Mouse (Mus musculus): Measurements from ENCODE around the gene Pigw. TPM values are rescaled to one million over a fixed set of nuclear protein-coding genes. Genes with fewer than 3 reads are reported as not detected.

Gene Pigw
- 3.1 and 3.2 TPM in 2 replicates for polyA plus RNA-seq (2014; fragmentation: Nextera tagmentation; extraction: Ambion mirVana)

- peak within 1 kb of the TSS; percentile 82 for H3K4me3 ChIP-seq (ENCODE audit: low read depth, low read length)
- no peaks in the 10 kb centered on the region; the same call in 1 of the 2 replicates for H3K36me3 ChIP-seq (ENCODE audit: control insufficient read depth, insufficient read depth, low read length)
- H3K4me2 ChIP-seq (ENCODE audit: low read depth, severe bottlenecking), result peak within 1 kb of the TSS; percentile 89
- WGBS, result under 1% methylated on average over 67 of the region's 81 CpGs
- H3K27me3 ChIP-seq (ENCODE audit: control insufficient read depth, insufficient read depth, low read length), result no peaks in the 10 kb centered on the region
- peak within 1 kb of the TSS; percentile 83 for H3K27ac ChIP-seq (replicated peaks; ENCODE audit: low read depth, low read length)
- DNase-seq (ENCODE audit: low spot score) (peak; percentile 83), ATAC-seq (ENCODE audit: insufficient number of reproducible peaks, low FRiP score, low TSS enrichment, low read depth) (peak; percentile 88)
- peaks cover 3% of the 10 kb centered on the region; the same call in 1 of the 2 replicates for H3K4me1 ChIP-seq (ENCODE audit: control insufficient read depth, insufficient read depth, low read length)
- H3K9ac ChIP-seq (ENCODE audit: low read length), result peak within 1 kb of the TSS; percentile 86
- no peaks in the 10 kb centered on the region for H3K9me3 ChIP-seq (ENCODE audit: control insufficient read depth, low read length)
Measured at GRCm38 (mm10) chr11:84879772-84880464, at the start of gene Pigw, which contains the start of gene Myo19. Gene Pigw (minus strand): TSS chr11:84880285. Gene Myo19 (plus strand): TSS chr11:84880148.

DNA sequence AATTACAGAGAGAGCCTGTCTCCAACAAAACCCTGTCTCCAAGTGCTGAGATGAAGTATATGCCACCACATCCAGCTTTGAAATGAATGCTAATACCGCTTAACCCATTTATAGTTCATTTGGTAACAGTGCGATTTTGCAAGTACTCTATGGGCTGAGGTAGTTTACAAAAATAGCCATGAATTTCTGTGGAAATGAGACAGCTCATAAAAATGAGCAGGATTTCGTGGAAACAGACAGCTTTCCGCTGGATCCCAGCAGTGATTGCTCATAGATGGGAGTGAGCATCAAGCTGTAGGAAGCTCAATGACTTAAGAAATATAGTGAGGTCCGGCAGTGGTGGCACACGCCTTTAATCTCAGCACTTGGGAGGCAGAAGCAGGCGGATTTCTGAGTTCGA lies 40.9 kb upstream of the Pigw start:
- DNase-seq (ENCODE audit: low spot score), result no peak
- Histone ChIP-seq H3K36me3 (ENCODE audit: control insufficient read depth, insufficient read depth, low read length) (no peaks in the 10 kb centered on the region), H3K27me3 (ENCODE audit: control insufficient read depth, insufficient read depth, low read length) (no peaks in the 10 kb centered on the region), H3K4me1 (ENCODE audit: control insufficient read depth, insufficient read depth, low read length) (no peaks in the 10 kb centered on the region), H3K27ac (replicated peaks; ENCODE audit: low read depth, low read length) (no peak overlapping the region), H3K4me3 (ENCODE audit: low read depth, low read length) (no peak overlapping the region), H3K9ac (ENCODE audit: low read length) (no peak overlapping the region), H3K4me2 (ENCODE audit: low read depth, severe bottlenecking) (no peak overlapping the region), H3K9me3 (ENCODE audit: control insufficient read depth, low read length) (no peaks in the 10 kb centered on the region)
- no peak for ATAC-seq (ENCODE audit: insufficient number of reproducible peaks, low FRiP score, low TSS enrichment, low read depth)
- WGBS, result 87% methylated on average over 8 of the region's 8 CpGs

- no peak for ATAC-seq (ENCODE audit: insufficient number of reproducible peaks, low FRiP score, low TSS enrichment, low read depth)
Measured at GRCm38 (mm10) chr11:84919951-84920350, 39.9 kb upstream of the Pigw start.

DNA sequence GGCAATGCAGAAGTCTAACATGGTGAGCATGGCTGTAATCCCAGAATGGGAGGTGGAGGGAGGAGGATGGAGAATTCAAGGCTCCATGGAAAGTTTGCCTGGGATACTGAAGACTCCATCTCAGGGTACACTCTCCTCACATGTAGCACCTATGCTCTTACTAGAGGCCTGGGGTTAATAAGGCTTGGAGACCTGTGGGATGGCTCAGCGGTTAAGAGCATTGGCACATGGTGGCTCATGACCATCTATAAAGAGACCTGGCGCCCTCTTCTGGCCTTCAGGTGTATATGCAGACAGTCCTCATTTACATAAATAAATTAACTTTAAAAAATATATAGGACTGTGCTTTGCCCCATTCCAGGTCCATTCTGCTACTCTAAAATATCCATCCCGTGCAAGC lies 39.2 kb upstream of the Pigw start:
- Histone ChIP-seq H3K9me3 (ENCODE audit: control insufficient read depth, low read length) (no peaks in the 10 kb centered on the region), H3K9ac (ENCODE audit: low read length) (no peak overlapping the region), H3K4me2 (ENCODE audit: low read depth, severe bottlenecking) (no peak overlapping the region), H3K4me3 (ENCODE audit: low read depth, low read length) (no peak overlapping the region), H3K27ac (replicated peaks; ENCODE audit: low read depth, low read length) (no peak overlapping the region), H3K4me1 (ENCODE audit: control insufficient read depth, insufficient read depth, low read length) (no peaks in the 10 kb centered on the region), H3K36me3 (ENCODE audit: control insufficient read depth, insufficient read depth, low read length) (no peaks in the 10 kb centered on the region), H3K27me3 (ENCODE audit: control insufficient read depth, insufficient read depth, low read length) (no peaks in the 10 kb centered on the region)
- DNase-seq (ENCODE audit: low spot score) (peak; percentile 37), ATAC-seq (ENCODE audit: insufficient number of reproducible peaks, low FRiP score, low TSS enrichment, low read depth) (no peak)
- WGBS, result 41% methylated on average over 3 of the region's 3 CpGs

More at GRCm38 (mm10) chr11:84919951-84920350, 39.9 kb upstream of the Pigw start:
- H3K4me1 ChIP-seq (ENCODE audit: control insufficient read depth, insufficient read depth, low read length), result no peaks in the 10 kb centered on the region
- DNase-seq (ENCODE audit: low spot score), result no peak
- no peaks in the 10 kb centered on the region for H3K27me3 ChIP-seq (ENCODE audit: control insufficient read depth, insufficient read depth, low read length)
- 82% methylated on average over 7 of the region's 7 CpGs for WGBS
- H3K36me3 ChIP-seq (ENCODE audit: control insufficient read depth, insufficient read depth, low read length), result no peaks in the 10 kb centered on the region
- no peak overlapping the region for H3K9ac ChIP-seq (ENCODE audit: low read length)
- H3K4me3 ChIP-seq (ENCODE audit: low read depth, low read length), result no peak overlapping the region
- H3K9me3 ChIP-seq (ENCODE audit: control insufficient read depth, low read length), result no peaks in the 10 kb centered on the region
- no peak overlapping the region for H3K4me2 ChIP-seq (ENCODE audit: low read depth, severe bottlenecking)
- H3K27ac ChIP-seq (replicated peaks; ENCODE audit: low read depth, low read length), result no peak overlapping the region

GRCm38 (mm10) chr11:84918425-84918824 lies 38.3 kb upstream of the Pigw start:
- H3K9me3 ChIP-seq (ENCODE audit: control insufficient read depth, low read length), result no peaks in the 10 kb centered on the region
- H3K9ac ChIP-seq (ENCODE audit: low read length), result no peak overlapping the region
- peak overlapping the region; percentile 15 for H3K4me2 ChIP-seq (ENCODE audit: low read depth, severe bottlenecking)
- DNase-seq (ENCODE audit: low spot score), result peak; percentile 94
- no peaks in the 10 kb centered on the region for H3K4me1 ChIP-seq (ENCODE audit: control insufficient read depth, insufficient read depth, low read length)
- H3K4me3 ChIP-seq (ENCODE audit: low read depth, low read length), result no peak overlapping the region
- no peak for ATAC-seq (ENCODE audit: insufficient number of reproducible peaks, low FRiP score, low TSS enrichment, low read depth)
- H3K27ac ChIP-seq (replicated peaks; ENCODE audit: low read depth, low read length), result no peak overlapping the region
- H3K36me3 ChIP-seq (ENCODE audit: control insufficient read depth, insufficient read depth, low read length), result no peaks in the 10 kb centered on the region
- WGBS, result 6% methylated on average over 16 of the region's 16 CpGs
- H3K27me3 ChIP-seq (ENCODE audit: control insufficient read depth, insufficient read depth, low read length), result no peaks in the 10 kb centered on the region

DNA sequence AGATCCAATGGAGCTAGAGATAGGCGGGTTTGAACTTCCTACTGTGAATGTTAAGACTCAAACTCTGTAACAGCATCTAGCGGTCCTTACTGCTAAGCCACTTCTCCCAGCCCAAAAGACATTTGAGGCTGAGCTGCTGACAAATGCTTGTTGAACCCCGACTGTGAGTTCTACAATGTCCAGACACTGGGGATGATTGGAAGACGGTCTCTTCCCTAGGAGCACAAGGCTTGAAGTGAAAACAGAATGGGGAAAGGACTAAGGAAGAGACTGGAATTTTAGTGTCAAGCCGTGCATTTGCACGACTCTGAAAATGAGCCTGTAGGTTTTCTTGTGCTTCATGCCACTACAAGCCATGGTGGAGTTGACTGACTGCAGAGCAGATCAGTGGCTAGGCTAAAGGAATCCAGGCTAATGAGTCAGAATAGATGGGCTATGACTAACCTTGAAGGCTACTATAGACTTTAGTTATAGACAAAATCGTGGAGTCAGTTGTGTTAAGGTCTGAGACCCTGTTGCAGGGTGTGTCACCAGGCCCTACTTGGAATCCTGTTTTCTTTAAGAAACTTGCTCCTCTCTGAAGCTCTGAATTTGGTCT lies 36.7 kb upstream of the Pigw start:
- Histone ChIP-seq H3K4me2 (ENCODE audit: low read depth, severe bottlenecking) (peak overlapping the region; percentile 42), H3K9ac (ENCODE audit: low read length) (peak overlapping the region; percentile 45; the same call in 1 of the 2 replicates), H3K27me3 (ENCODE audit: control insufficient read depth, insufficient read depth, low read length) (no peaks in the 10 kb centered on the region), H3K36me3 (ENCODE audit: control insufficient read depth, insufficient read depth, low read length) (peaks cover 3% of the 10 kb centered on the region; the same call in 1 of the 2 replicates), H3K4me1 (ENCODE audit: control insufficient read depth, insufficient read depth, low read length) (no peaks in the 10 kb centered on the region), H3K9me3 (ENCODE audit: control insufficient read depth, low read length) (no peaks in the 10 kb centered on the region), H3K27ac (replicated peaks; ENCODE audit: low read depth, low read length) (no peak overlapping the region), H3K4me3 (ENCODE audit: low read depth, low read length) (peak overlapping the region; percentile 86)
- DNase-seq (ENCODE audit: low spot score), result no peak
- no peak for ATAC-seq (ENCODE audit: insufficient number of reproducible peaks, low FRiP score, low TSS enrichment, low read depth)
- WGBS, result 64% methylated on average over 7 of the region's 7 CpGs

DNA sequence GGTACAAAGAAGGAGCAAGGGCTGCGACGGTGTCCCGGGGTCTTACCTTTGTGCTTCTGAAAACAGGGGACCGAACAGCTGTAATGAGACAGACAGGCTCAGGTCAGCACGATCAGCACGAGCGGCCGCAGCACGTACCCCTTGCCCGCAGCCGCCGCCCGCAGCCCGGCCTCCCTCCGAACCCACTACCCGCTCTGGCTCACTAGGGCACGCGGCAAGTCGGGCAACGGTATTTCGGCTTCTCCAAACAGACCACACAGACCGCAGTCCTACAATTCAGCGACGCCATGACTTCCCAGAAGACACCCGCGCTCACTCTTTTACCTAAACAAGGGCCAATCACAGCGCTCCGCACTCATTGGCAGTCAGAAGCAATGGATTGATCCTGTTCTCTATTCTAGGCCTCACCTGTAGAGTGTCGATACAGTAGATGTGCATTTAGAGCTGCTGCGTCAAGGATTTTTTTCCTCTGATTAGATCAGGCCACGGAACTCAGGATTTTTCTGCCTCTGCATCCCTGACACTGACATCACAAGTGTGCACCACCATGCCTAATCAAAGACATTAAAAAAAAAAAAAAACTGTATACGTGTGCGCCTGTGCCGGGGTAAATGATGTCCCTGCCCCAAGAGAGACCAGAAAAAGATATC lies 36.1 kb upstream of the Pigw start, which contains the start of gene Znhit3:
Znhit3 (minus strand) TSS at position 314 of the 650 bp plus-strand sequence.
- ATAC-seq (ENCODE audit: insufficient number of reproducible peaks, low FRiP score, low TSS enrichment, low read depth) (peak; percentile 80; the same call in 1 of the 2 replicates), DNase-seq (ENCODE audit: low spot score) (peak; percentile 82)
- H3K27me3 ChIP-seq (ENCODE audit: control insufficient read depth, insufficient read depth, low read length), result no peaks in the 10 kb centered on the region
- peaks cover 7% of the 10 kb centered on the region; the same call in 1 of the 2 replicates for H3K36me3 ChIP-seq (ENCODE audit: control insufficient read depth, insufficient read depth, low read length)
- H3K4me2 ChIP-seq (ENCODE audit: low read depth, severe bottlenecking), result peak within 1 kb of the TSS; percentile 46
- WGBS, result 3% methylated on average over 32 of the region's 34 CpGs
- peak within 1 kb of the TSS; percentile 86 for H3K4me3 ChIP-seq (ENCODE audit: low read depth, low read length)
- no peaks in the 10 kb centered on the region for H3K9me3 ChIP-seq (ENCODE audit: control insufficient read depth, low read length)
- peak within 1 kb of the TSS; percentile 69 for H3K9ac ChIP-seq (ENCODE audit: low read length)
- H3K27ac ChIP-seq (replicated peaks; ENCODE audit: low read depth, low read length), result no peak within 1 kb of the TSS
- no peaks in the 10 kb centered on the region for H3K4me1 ChIP-seq (ENCODE audit: control insufficient read depth, insufficient read depth, low read length)

GRCm38 (mm10) chr11:84914673-84915072 lies 34.6 kb upstream of the Pigw start:
- Histone ChIP-seq H3K4me1 (ENCODE audit: control insufficient read depth, insufficient read depth, low read length) (no peaks in the 10 kb centered on the region), H3K4me2 (ENCODE audit: low read depth, severe bottlenecking) (no peak overlapping the region), H3K27ac (replicated peaks; ENCODE audit: low read depth, low read length) (no peak overlapping the region), H3K36me3 (ENCODE audit: control insufficient read depth, insufficient read depth, low read length) (peaks cover 12% of the 10 kb centered on the region; the same call in 1 of the 2 replicates), H3K27me3 (ENCODE audit: control insufficient read depth, insufficient read depth, low read length) (no peaks in the 10 kb centered on the region), H3K9ac (ENCODE audit: low read length) (no peak overlapping the region), H3K9me3 (ENCODE audit: control insufficient read depth, low read length) (no peaks in the 10 kb centered on the region), H3K4me3 (ENCODE audit: low read depth, low read length) (no peak overlapping the region)
- ATAC-seq (ENCODE audit: insufficient number of reproducible peaks, low FRiP score, low TSS enrichment, low read depth) (no peak), DNase-seq (ENCODE audit: low spot score) (no peak)
- WGBS, result 81% methylated on average over 5 of the region's 5 CpGs
